Mouse (Mus musculus) brain, embryonic 14.5 days (tissue): ENCODE results near the gene Zbtb2.

Experiments
- CTCF ChIP-seq: fragments of 200-500 bp; IDR thresholded peaks from 2 replicates; pipeline ENCODE4 v1.5.1; 2012; ENCODE audit warnings: inconsistent platforms, mild to moderate bottlenecking, moderate library complexity, borderline replicate concordance; ENCODE audit not compliant: insufficient read depth, insufficient read length; ENCODE audit errors: extremely low read depth
- POLR2A ChIP-seq: fragments of 200-500 bp; IDR thresholded peaks from 2 replicates; pipeline ENCODE4 v1.6.1; 2012; ENCODE audit warnings: mild to moderate bottlenecking, inconsistent platforms, borderline replicate concordance; ENCODE audit not compliant: poor library complexity, insufficient read depth, insufficient read length, severe bottlenecking; ENCODE audit errors: extremely low read depth

GRCm38 (mm10) chr10:4323885-4324284 is 64.0 kb downstream of the Zbtb2 start:
- no peak for TF ChIP-seq POLR2A
- no peak for TF ChIP-seq CTCF
